Mouse (Mus musculus) T-helper 1 cell (primary cell): Measurements from ENCODE around the gene Eepd1.

ENCODE experiments used
- in situ Hi-C: fragments of 300-600 bp; cut with MboI, MseI; formaldehyde crosslinking; loops from one replicate; pipeline ENCODE4 v1.15.1; 2025; ENCODE audit warnings: high pct_unique_total_duplicates

Eepd1 gene

GRCm38 (mm10) chr9:25573753-25574152, 92.4 kb downstream of the Eepd1 start:
- in situ Hi-C loops = no loop called here

DNA sequence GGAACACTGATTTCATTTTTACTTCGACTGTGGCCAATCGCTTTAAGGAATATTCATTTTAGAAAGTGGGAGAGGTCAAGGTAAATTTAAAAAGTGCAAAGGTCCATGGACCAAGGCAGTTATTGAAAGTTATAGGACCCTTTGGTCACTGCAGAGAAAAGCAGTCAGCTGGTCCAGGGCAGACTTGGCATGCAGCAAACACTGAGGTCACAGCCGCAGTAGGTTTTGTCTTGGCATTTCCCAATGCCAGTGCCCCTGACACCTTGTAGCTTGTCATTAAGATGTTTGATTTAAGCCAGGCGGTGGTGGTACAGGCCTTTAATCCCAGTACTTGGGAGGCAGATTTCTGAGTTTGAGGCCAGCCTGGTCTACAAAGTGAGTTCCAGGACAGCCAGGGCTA, 92.8 kb downstream of the Eepd1 start:
- in situ Hi-C loops = no loop called here

- in situ Hi-C loops = no loop called here
Observed at GRCm38 (mm10) chr9:25578674-25579596, 97.6 kb downstream of the Eepd1 start.

DNA sequence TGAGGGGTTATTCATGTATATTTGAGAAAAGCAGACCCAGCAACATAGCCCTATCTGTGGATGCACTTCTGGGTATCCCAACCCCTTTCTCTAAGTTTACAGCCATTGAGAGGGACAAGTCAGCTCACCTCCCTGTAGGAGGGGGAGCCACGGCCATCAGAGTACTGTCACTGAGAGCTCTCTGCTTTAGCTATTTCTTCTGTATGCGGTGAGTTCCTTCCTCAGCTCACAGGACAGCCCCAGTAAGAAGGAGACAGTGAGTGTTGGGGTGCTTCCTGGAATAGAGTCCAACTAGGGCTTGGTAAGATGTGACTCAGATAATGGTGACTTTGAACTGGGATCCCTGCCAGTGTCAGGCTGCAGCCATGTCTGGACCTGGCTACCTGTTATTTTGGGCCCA, 102.3 kb downstream of the Eepd1 start:
- in situ Hi-C loops = no loop called here

DNA sequence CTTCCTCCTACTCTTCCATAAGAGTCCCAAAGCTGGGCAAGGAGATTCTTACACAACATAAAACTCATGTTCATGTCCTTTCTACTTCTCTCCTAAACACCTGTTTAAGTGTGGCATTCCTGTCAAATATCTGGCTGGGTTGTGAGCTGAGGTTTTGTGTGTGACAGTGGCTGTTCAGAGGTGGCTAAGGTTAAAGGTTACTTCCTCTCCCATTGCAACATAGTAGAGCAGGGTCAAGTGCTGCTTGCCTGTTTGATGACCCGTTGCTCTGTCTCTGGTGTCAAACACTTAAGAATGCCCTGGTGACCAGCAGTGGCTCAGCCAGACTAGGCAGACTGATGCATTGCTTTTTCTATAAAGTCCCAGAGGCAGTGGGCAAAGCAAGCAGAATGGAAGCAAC, 104.3 kb downstream of the Eepd1 start:
- in situ Hi-C loops = loop anchor here (5.0 kb wide), 1 partner anchor 263 kb away; no protein-coding TSS in a partner anchor

DNA sequence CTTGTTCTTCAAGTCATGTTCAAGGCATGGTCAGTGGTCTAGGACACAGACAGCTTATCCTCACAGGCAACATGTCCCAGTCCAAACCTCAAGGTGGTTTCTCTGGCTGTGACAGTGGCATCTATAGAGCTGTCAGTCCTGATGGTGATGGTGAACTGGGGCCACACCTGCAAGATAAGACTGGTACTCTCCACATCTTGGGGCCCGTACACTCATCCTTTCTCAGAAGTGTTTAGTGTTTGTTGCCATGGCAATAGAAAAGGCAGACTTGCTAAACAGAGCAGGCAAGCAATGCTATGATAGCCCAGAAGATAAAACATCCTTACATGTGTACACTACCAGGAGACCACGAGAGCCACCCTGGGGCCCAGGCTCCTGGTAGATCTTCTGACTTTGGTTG, 107.2 kb downstream of the Eepd1 start:
- in situ Hi-C loops = loop anchor here (5.0 kb wide), 1 partner anchor 266 kb away; no protein-coding TSS in a partner anchor

- in situ Hi-C loops = loop anchor here (5.0 kb wide), 1 partner anchor 428 kb away; no protein-coding TSS in a partner anchor
Observed at GRCm38 (mm10) chr9:25590740-25591139, 109.4 kb downstream of the Eepd1 start.

DNA sequence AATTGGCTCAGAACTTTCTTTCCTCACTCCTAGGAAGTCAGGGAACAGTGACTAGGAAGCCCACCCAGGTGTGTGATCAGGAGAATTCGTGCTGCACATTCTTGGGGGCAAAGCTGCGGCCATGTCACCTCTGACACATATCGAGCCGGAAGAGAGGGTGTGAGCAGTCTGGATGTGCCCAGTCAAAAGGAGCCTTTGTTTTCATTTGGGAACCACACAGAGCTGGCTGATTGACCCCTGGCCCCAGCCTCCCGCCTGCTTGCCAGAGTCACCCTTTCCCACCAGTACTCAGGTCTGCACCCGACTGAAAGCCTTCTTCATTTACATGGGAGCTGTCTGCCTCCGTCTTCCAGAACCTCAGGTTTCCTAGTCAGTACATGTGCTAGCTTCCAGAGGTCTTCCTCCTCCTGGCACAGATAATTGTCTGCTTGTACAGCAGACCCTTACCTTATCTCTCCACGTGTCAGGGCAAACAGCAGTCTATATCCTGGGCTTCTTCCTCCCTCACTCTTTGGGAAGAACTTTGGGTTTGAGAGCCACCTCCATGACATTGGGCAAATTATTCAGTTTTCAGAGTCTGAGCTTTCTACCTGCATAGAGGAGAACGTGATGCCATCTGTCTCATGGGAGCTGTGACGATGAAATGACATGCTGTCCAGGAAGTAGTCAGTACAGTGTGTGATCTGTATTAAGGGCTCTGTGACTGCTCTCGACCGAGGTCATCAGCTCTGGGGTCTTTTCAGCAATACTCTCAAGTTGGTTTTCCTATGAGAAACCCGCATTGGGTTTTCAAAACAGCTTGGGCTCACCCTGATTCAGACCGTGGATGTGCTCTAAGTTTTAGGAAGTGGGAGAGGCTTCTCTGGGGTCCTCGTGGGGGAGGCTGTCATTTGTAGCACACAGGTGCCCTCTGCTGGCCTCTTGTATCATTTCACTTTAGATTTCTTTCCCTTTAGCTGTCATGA, 110.3 kb downstream of the Eepd1 start:
- in situ Hi-C loops = loop anchor here (5.0 kb wide), 1 partner anchor 429 kb away; no protein-coding TSS in a partner anchor

DNA sequence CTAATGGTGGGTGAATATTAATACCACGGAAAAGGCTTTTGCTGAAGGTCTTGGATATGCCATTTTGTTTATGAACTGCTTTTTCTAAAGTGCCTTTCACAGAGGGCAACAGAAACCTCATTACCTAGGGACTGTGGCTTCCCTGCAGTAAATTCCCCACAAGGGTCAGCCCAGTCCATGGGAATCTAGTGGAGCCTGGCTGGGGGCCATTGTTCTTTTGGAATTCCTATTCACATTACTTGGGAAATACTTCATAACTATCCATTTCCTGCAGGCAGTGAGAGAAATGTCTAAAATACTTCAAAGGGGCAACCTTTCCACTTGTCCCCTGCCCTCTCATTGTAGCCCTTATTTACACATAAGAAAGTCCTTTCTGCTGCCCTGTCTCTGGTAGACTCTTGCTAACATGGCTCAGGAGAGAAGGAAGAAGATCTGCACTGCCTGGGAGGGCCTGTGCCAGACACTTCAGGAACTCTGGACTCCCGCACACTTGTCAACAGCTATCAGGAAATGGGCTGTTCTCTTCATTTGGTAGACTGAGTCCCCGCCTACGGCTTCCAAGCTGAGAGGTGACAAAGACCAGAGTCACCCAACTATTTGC, 111.1 kb downstream of the Eepd1 start:
- in situ Hi-C loops = loop anchor here (5.0 kb wide), 1 partner anchor 430 kb away; no protein-coding TSS in a partner anchor

DNA sequence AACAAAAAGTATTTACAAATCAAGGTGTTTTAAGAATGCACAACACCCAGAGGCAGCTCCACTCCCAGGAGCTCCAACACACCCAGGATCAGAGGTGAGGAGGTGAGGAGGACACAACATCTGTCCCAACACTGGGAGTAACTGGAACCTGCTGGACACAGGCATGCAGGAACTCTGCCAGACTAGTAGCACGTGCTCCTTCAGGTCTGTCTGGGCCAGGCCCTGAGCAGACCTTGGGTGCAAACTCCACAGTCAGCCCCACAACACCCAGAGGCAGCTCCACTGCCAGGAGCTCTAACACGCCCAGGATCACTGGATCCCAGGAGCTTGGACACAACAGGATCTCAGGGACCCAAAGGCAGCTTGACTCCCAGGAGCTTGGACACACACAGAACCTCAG, 143.4 kb downstream of the Eepd1 start:
- in situ Hi-C loops = no loop called here

- in situ Hi-C loops = no loop called here
Observed at GRCm38 (mm10) chr9:25629531-25630099, 148.3 kb downstream of the Eepd1 start.
